Mouse (Mus musculus) left cerebral cortex, adult 2 months (tissue): ENCODE data around the gene Sfxn4. TPM values are rescaled to one million over a fixed set of nuclear protein-coding genes. Genes with fewer than 3 reads are reported as not detected.

Source experiments
- DNase-seq, 2 experiments: peaks; one replicate each; pipeline ENCODE4 v3.0.0; 2021 to 2022; ENCODE audit warnings: low spot score in 2 of 2, mixed read lengths in 1 of 2; ENCODE audit errors: extremely low spot score in 1 of 2
- H3K27ac ChIP-seq: fragments of 200-600 bp; 2 replicates; pipeline ENCODE4 v1.8.1; 2022
- H3K4me3 ChIP-seq: fragments of 200-600 bp; 2 replicates; pipeline ENCODE4 v1.8.1; 2022
- CTCF ChIP-seq: fragments of 200-600 bp; IDR thresholded peaks from 2 replicates; pipeline ENCODE4 v1.8.1; 2022; ENCODE audit warnings: antibody characterized with exemption, mild to moderate bottlenecking, moderate library complexity
- intact Hi-C: fragments of 180-260 bp; cut with DNase I; formaldehyde crosslinking; loops from one replicate; pipeline ENCODE4 v1.15.1; 2025
- total RNA-seq, 2 experiments: library from RNA; stranded (reverse); gene quantifications; 2 replicates each; pipeline ENCODE4 v1.2.3; 2021

The Sfxn4 gene
- total RNA-seq, 2 experiments from 2014 or later, result 14.7 to 15.2 TPM

GRCm38 (mm10) chr19:60789919-60790506 is 71.3 kb downstream of the Sfxn4 start:
- TF ChIP-seq CTCF, result no peak
- intact Hi-C loops, result loop anchor here (1.0 to 2.0 kb wide), 2 partner anchors 21 to 71 kb away; partner anchors contain the start of genes Fam45a and Sfxn4
- DNase-seq, result peak; percentile 39 to 46
- H3K4me3 ChIP-seq, result peak overlapping the region; percentile 99
- peak overlapping the region; percentile 100 for H3K27ac ChIP-seq

GRCm38 (mm10) chr19:60789452-60789851 is 71.8 kb downstream of the Sfxn4 start:
- no peak for TF ChIP-seq CTCF
- intact Hi-C loops, result no loop called here

GRCm38 (mm10) chr19:60788214-60788960 is 72.9 kb downstream of the Sfxn4 start:
- intact Hi-C loops, result no loop called here
- TF ChIP-seq CTCF, result no peak
- Histone ChIP-seq H3K4me3 (peak overlapping the region; percentile 99), H3K27ac (no peak overlapping the region; the same call in 1 of the 2 replicates)
- no peak for DNase-seq

More at GRCm38 (mm10) chr19:60789452-60789851, 71.8 kb downstream of the Sfxn4 start:
- Histone ChIP-seq H3K4me3 (peak overlapping the region; percentile 99), H3K27ac (peak overlapping the region; percentile 100)
- DNase-seq, result no peak

- H3K4me3 ChIP-seq, result no peak overlapping the region
Observed at GRCm38 (mm10) chr19:60787465-60788150, 73.7 kb downstream of the Sfxn4 start.

More at GRCm38 (mm10) chr19:60787465-60788150, 73.7 kb downstream of the Sfxn4 start:
- intact Hi-C loops, result no loop called here
- DNase-seq, result no peak
- no peak for TF ChIP-seq CTCF
- no peak overlapping the region for H3K27ac ChIP-seq

Other genes with a start within 250 kb of the Sfxn4 start
- 10 to 100 TPM; 22.1 to 22.8 TPM for gene Nanos1, start 105.5 kb downstream of the Sfxn4 start, total RNA-seq
- gene Eif3a, start 70.8 kb downstream of the Sfxn4 start, total RNA-seq, result 10 to 100 TPM; 89.5 to 96.3 TPM
- 10 to 100 TPM; 37.3 to 38.1 TPM for gene Fam45a, start 49.9 kb downstream of the Sfxn4 start, total RNA-seq
- 10 to 100 TPM; 66.7 to 67.0 TPM for gene Prdx3, start 13.1 kb upstream of the Sfxn4 start, total RNA-seq
- 10 to 100 TPM; 18.2 to 18.5 TPM for gene Grk5, start 28.3 kb upstream of the Sfxn4 start, total RNA-seq